Mouse (Mus musculus) ZHBTc4 (cell line): ENCODE data around the gene Atp13a1.

ENCODE experiments used
- DNase-seq: peaks from one replicate; pipeline ENCODE4 v3.0.0-alpha.2; 2011; ENCODE audit warnings: low read depth, low spot score

The Atp13a1 gene

GRCm38 (mm10) chr8:69848951-69849350, 58.0 kb downstream of the Atp13a1 start:
- peak; percentile 94 for DNase-seq

- DNase-seq = peak; percentile 85
These were observed 58.9 kb downstream of the Atp13a1 start for GRCm38 (mm10) chr8:69849899-69850298.

GRCm38 (mm10) chr8:69850926-69851506, 60.1 kb downstream of the Atp13a1 start:
- peak; percentile 30 for DNase-seq

DNA sequence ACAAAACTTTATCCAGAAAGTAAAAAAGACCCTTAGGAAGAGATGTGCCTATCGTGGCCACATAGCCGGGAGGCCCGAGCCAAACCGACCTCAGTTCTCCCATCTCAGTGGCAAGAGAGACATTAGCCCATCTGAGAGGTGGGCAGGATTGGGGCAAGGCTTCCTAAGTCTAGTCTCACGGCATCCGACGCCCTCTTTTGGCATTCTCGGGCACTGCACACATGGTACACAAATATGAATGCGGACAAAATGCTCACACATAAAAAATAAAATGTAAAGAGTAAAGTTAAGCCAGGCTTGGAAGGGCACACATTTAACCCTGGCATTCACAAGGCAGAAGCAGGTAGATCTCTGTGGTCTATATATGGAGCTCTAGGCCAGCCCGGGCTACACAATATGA, 62.9 kb downstream of the Atp13a1 start:
- DNase-seq = peak; percentile 63
